Mouse (Mus musculus) heart, embryonic 15.5 days (tissue): ENCODE data around the gene Rgs7. TPM values are rescaled to one million over a fixed set of nuclear protein-coding genes. Genes with fewer than 3 reads are reported as not detected.

Experiments used
- ATAC-seq: fragments of 200-750 bp; cut with Nextera tagmentation; replicated peaks from 2 replicates; pipeline ENCODE4 v1.8.0; 2017; ENCODE audit warnings: low read depth, moderate TSS enrichment; ENCODE audit not compliant: insufficient number of reproducible peaks, insufficient read depth, low FRiP score
- H3K27ac ChIP-seq: fragments of 300-500 bp; sonication (generic); 2 replicates; pipeline ENCODE4 v1.5.1; 2015; ENCODE audit warnings: mild to moderate bottlenecking, inconsistent platforms
- H3K27me3 ChIP-seq: fragments of 300-500 bp; sonication (generic); 2 replicates; pipeline ENCODE4 v1.6.1; 2015; ENCODE audit warnings: inconsistent platforms
- H3K36me3 ChIP-seq: fragments of 300-500 bp; sonication (generic); 2 replicates; pipeline ENCODE4 v1.6.1; 2015; ENCODE audit warnings: mild to moderate bottlenecking, inconsistent platforms
- H3K4me1 ChIP-seq: fragments of 300-500 bp; sonication (generic); replicated peaks from 2 replicates; pipeline ENCODE4 v1.6.1; 2015; ENCODE audit warnings: inconsistent platforms
- H3K4me2 ChIP-seq: fragments of 300-500 bp; sonication (generic); 2 replicates; pipeline ENCODE4 v1.6.1; 2015; ENCODE audit warnings: inconsistent platforms, mild to moderate bottlenecking, moderate library complexity
- H3K4me3 ChIP-seq: fragments of 300-500 bp; sonication (generic); 2 replicates; pipeline ENCODE4 v1.5.1; 2015; ENCODE audit warnings: mild to moderate bottlenecking, inconsistent platforms
- H3K9ac ChIP-seq: fragments of 300-500 bp; sonication (generic); 2 replicates; pipeline ENCODE4 v1.6.1; 2015; ENCODE audit warnings: mild to moderate bottlenecking, inconsistent platforms
- H3K9me3 ChIP-seq: fragments of 300-500 bp; sonication (generic); replicated peaks from 2 replicates; pipeline ENCODE4 v1.6.1; 2016; ENCODE audit warnings: inconsistent platforms
- WGBS: fragments of 180-500 bp; shearing (Covaris S2); methylation state at CpG from one replicate; pipeline ENCODE4 v1.1.7; 2015; ENCODE audit warnings: mixed read lengths; 5-methylcytosine and 5-hydroxymethylcytosine counted together
- polyA plus RNA-seq: library from polyadenylated mRNA; unstranded; fragments of >200 nt; fragmentation: Nextera tagmentation; extraction: Ambion mirVana; gene quantifications from 2 replicates; pipeline ENCODE4 v1.2.1, GENCODE M21; 2015

Rgs7 gene
- polyA plus RNA-seq, 1 experiment from 2014 or later, result 0.57 TPM

- Histone ChIP-seq H3K27me3 (no peaks in the 10 kb centered on the region), H3K4me2 (no peak overlapping the region)
- no peak; the same call in 1 of the 2 replicates for ATAC-seq
Measured at GRCm38 (mm10) chr1:175431356-175432053, 60.8 kb downstream of the Rgs7 start.

GRCm38 (mm10) chr1:175427112-175427511, 65.2 kb downstream of the Rgs7 start:
- Histone ChIP-seq H3K4me2 (no peak overlapping the region), H3K27me3 (no peaks in the 10 kb centered on the region), H3K9me3 (no peaks in the 10 kb centered on the region), H3K27ac (no peak overlapping the region), H3K4me1 (no peaks in the 10 kb centered on the region), H3K36me3 (no peaks in the 10 kb centered on the region), H3K4me3 (no peak overlapping the region), H3K9ac (no peak overlapping the region)
- 83% methylated on average over 2 of the region's 2 CpGs for WGBS
- ATAC-seq, result no peak

More at GRCm38 (mm10) chr1:175431356-175432053, 60.8 kb downstream of the Rgs7 start:
- Histone ChIP-seq H3K36me3 (no peaks in the 10 kb centered on the region), H3K4me3 (no peak overlapping the region), H3K9ac (no peak overlapping the region), H3K9me3 (no peaks in the 10 kb centered on the region), H3K27ac (no peak overlapping the region), H3K4me1 (no peaks in the 10 kb centered on the region)
- 59% methylated on average over 4 of the region's 4 CpGs for WGBS

GRCm38 (mm10) chr1:175426393-175426792, 65.9 kb downstream of the Rgs7 start:
- H3K9me3 ChIP-seq, result no peaks in the 10 kb centered on the region
- no peak overlapping the region for H3K4me3 ChIP-seq
- H3K4me1 ChIP-seq, result no peaks in the 10 kb centered on the region
- no peak overlapping the region for H3K9ac ChIP-seq
- no peaks in the 10 kb centered on the region for H3K27me3 ChIP-seq
- ATAC-seq, result no peak
- no peaks in the 10 kb centered on the region for H3K36me3 ChIP-seq
- no peak overlapping the region for H3K4me2 ChIP-seq
- no peak overlapping the region for H3K27ac ChIP-seq
- 76% methylated on average over 4 of the region's 4 CpGs for WGBS

GRCm38 (mm10) chr1:175420883-175421282, 71.4 kb downstream of the Rgs7 start:
- peak; percentile 68; the same call in 1 of the 2 replicates for ATAC-seq
- no peak overlapping the region for H3K4me2 ChIP-seq
- H3K9ac ChIP-seq, result no peak overlapping the region
- no peaks in the 10 kb centered on the region for H3K36me3 ChIP-seq
- no peak overlapping the region for H3K4me3 ChIP-seq
- peaks cover 7% of the 10 kb centered on the region for H3K4me1 ChIP-seq
- no peaks in the 10 kb centered on the region for H3K27me3 ChIP-seq
- H3K9me3 ChIP-seq, result no peaks in the 10 kb centered on the region
- H3K27ac ChIP-seq, result peak overlapping the region; percentile 51
- WGBS, result 47% methylated on average over 4 of the region's 4 CpGs

GRCm38 (mm10) chr1:175415728-175416127, 76.6 kb downstream of the Rgs7 start:
- Histone ChIP-seq H3K4me2 (no peak overlapping the region), H3K4me1 (peaks cover 4% of the 10 kb centered on the region), H3K9ac (no peak overlapping the region), H3K36me3 (no peaks in the 10 kb centered on the region), H3K27me3 (no peaks in the 10 kb centered on the region), H3K9me3 (no peaks in the 10 kb centered on the region), H3K4me3 (no peak overlapping the region), H3K27ac (no peak overlapping the region)
- WGBS, result 56% methylated on average over 9 of the region's 9 CpGs
- ATAC-seq, result no peak

GRCm38 (mm10) chr1:175410399-175410798, 81.9 kb downstream of the Rgs7 start:
- Histone ChIP-seq H3K27me3 (no peaks in the 10 kb centered on the region), H3K36me3 (no peaks in the 10 kb centered on the region), H3K4me1 (no peaks in the 10 kb centered on the region), H3K4me2 (no peak overlapping the region), H3K9me3 (no peaks in the 10 kb centered on the region), H3K4me3 (no peak overlapping the region), H3K9ac (no peak overlapping the region), H3K27ac (no peak overlapping the region)
- ATAC-seq, result no peak; the same call in 1 of the 2 replicates
- WGBS, result 33% methylated on average over 3 of the region's 3 CpGs

GRCm38 (mm10) chr1:175391894-175392293, 100.4 kb downstream of the Rgs7 start:
- WGBS, result 70% methylated on average over 4 of the region's 4 CpGs
- Histone ChIP-seq H3K27me3 (no peaks in the 10 kb centered on the region), H3K27ac (no peak overlapping the region), H3K4me2 (no peak overlapping the region), H3K9ac (no peak overlapping the region), H3K9me3 (no peaks in the 10 kb centered on the region), H3K36me3 (no peaks in the 10 kb centered on the region), H3K4me3 (no peak overlapping the region), H3K4me1 (no peaks in the 10 kb centered on the region)
- no peak for ATAC-seq

- H3K4me1 ChIP-seq, result no peaks in the 10 kb centered on the region
- H3K27me3 ChIP-seq, result no peaks in the 10 kb centered on the region
- no peaks in the 10 kb centered on the region for H3K36me3 ChIP-seq
- H3K9me3 ChIP-seq, result no peaks in the 10 kb centered on the region
- no peak overlapping the region for H3K4me2 ChIP-seq
- H3K4me3 ChIP-seq, result no peak overlapping the region
- no peak for ATAC-seq
- 75% methylated on average over 5 of the region's 5 CpGs for WGBS
- H3K27ac ChIP-seq, result no peak overlapping the region
- H3K9ac ChIP-seq, result no peak overlapping the region
Measured at GRCm38 (mm10) chr1:175389250-175389649, 103.0 kb downstream of the Rgs7 start.

GRCm38 (mm10) chr1:175385581-175386235, 106.6 kb downstream of the Rgs7 start:
- H3K4me3 ChIP-seq, result no peak overlapping the region
- H3K4me2 ChIP-seq, result no peak overlapping the region
- H3K4me1 ChIP-seq, result no peaks in the 10 kb centered on the region
- no peaks in the 10 kb centered on the region for H3K27me3 ChIP-seq
- H3K9me3 ChIP-seq, result no peaks in the 10 kb centered on the region
- no peak for ATAC-seq
- WGBS, result 54% methylated on average over 3 of the region's 3 CpGs
- H3K9ac ChIP-seq, result no peak overlapping the region
- H3K36me3 ChIP-seq, result no peaks in the 10 kb centered on the region
- H3K27ac ChIP-seq, result no peak overlapping the region

- no peak overlapping the region for H3K4me2 ChIP-seq
- H3K36me3 ChIP-seq, result no peaks in the 10 kb centered on the region
- no peaks in the 10 kb centered on the region for H3K4me1 ChIP-seq
- H3K9me3 ChIP-seq, result no peaks in the 10 kb centered on the region
- no peak for ATAC-seq
- H3K27ac ChIP-seq, result no peak overlapping the region
- H3K4me3 ChIP-seq, result no peak overlapping the region
- no peak overlapping the region for H3K9ac ChIP-seq
- H3K27me3 ChIP-seq, result no peaks in the 10 kb centered on the region
Measured at GRCm38 (mm10) chr1:175372571-175372970, 119.7 kb downstream of the Rgs7 start.

GRCm38 (mm10) chr1:175368062-175368461, 124.2 kb downstream of the Rgs7 start:
- no peaks in the 10 kb centered on the region for H3K27me3 ChIP-seq
- no peaks in the 10 kb centered on the region for H3K4me1 ChIP-seq
- no peak overlapping the region for H3K4me3 ChIP-seq
- no peak for ATAC-seq
- no peaks in the 10 kb centered on the region for H3K36me3 ChIP-seq
- H3K9me3 ChIP-seq, result no peaks in the 10 kb centered on the region
- no peak overlapping the region for H3K4me2 ChIP-seq
- no peak overlapping the region for H3K27ac ChIP-seq
- H3K9ac ChIP-seq, result no peak overlapping the region
- 86% methylated on average over 2 of the region's 2 CpGs for WGBS

- ATAC-seq, result no peak
- H3K9ac ChIP-seq, result no peak overlapping the region
- H3K27me3 ChIP-seq, result no peaks in the 10 kb centered on the region
- no peaks in the 10 kb centered on the region for H3K9me3 ChIP-seq
- no peaks in the 10 kb centered on the region for H3K36me3 ChIP-seq
- WGBS, result 81% methylated on average over 3 of the region's 3 CpGs
- H3K4me2 ChIP-seq, result no peak overlapping the region
- H3K27ac ChIP-seq, result no peak overlapping the region
- H3K4me1 ChIP-seq, result peaks cover 6% of the 10 kb centered on the region; the same call in 1 of the 2 replicates
- H3K4me3 ChIP-seq, result no peak overlapping the region
Measured at GRCm38 (mm10) chr1:175363606-175364005, 128.7 kb downstream of the Rgs7 start.
